Mouse (Mus musculus) layer of hippocampus, postnatal 25 days (tissue): ENCODE data around the gene Nf2. TPM values are rescaled to one million over a fixed set of nuclear protein-coding genes. Genes with fewer than 3 reads are reported as not detected.

Experiments used
- DNase-seq, 2 experiments: peaks; one replicate each; pipeline ENCODE4 v3.0.0; 2022; ENCODE audit warnings: mixed read lengths in 2 of 2, low spot score in 1 of 2; ENCODE audit errors: extremely low spot score in 1 of 2
- total RNA-seq, 2 experiments: library from RNA; stranded (reverse); gene quantifications; 2 replicates each; pipeline ENCODE4 v1.2.3; 2021

The Nf2 gene
- total RNA-seq, 2 experiments from 2014 or later: 102 to 107 TPM

GRCm38 (mm10) chr11:4754867-4755266, 94.5 kb downstream of the Nf2 start:
- no peak for DNase-seq

- no peak for DNase-seq
These were observed 95.3 kb downstream of the Nf2 start for GRCm38 (mm10) chr11:4754036-4754435.

GRCm38 (mm10) chr11:4752836-4753235, 96.5 kb downstream of the Nf2 start:
- no peak for DNase-seq

GRCm38 (mm10) chr11:4750263-4750662, 99.1 kb downstream of the Nf2 start:
- DNase-seq: no peak

- no peak for DNase-seq
These were observed 102.1 kb downstream of the Nf2 start for GRCm38 (mm10) chr11:4747285-4747684.

- DNase-seq: no peak
These were observed 102.6 kb downstream of the Nf2 start, which contains the start of gene Cabp7 for GRCm38 (mm10) chr11:4746733-4747132. Cabp7 (minus strand) TSS chr11:4746778.

- DNase-seq: no peak
These were observed 103.4 kb downstream of the Nf2 start for GRCm38 (mm10) chr11:4745969-4746368.

GRCm38 (mm10) chr11:4744691-4745090, 104.6 kb downstream of the Nf2 start:
- DNase-seq: no peak

- no peak for DNase-seq
These were observed 108.6 kb downstream of the Nf2 start for GRCm38 (mm10) chr11:4740785-4741184.

GRCm38 (mm10) chr11:4738719-4739118, 110.6 kb downstream of the Nf2 start:
- DNase-seq: no peak

GRCm38 (mm10) chr11:4737682-4738081, 111.7 kb downstream of the Nf2 start:
- DNase-seq: no peak

- DNase-seq: no peak
These were observed 113.0 kb downstream of the Nf2 start for GRCm38 (mm10) chr11:4736355-4736754.

- DNase-seq: no peak
These were observed 115.2 kb downstream of the Nf2 start for GRCm38 (mm10) chr11:4734179-4734578.

- no peak for DNase-seq
These were observed 117.6 kb downstream of the Nf2 start for GRCm38 (mm10) chr11:4731781-4732180.

- no peak for DNase-seq
These were observed 118.4 kb downstream of the Nf2 start for GRCm38 (mm10) chr11:4730913-4731312.

GRCm38 (mm10) chr11:4730096-4730495, 119.2 kb downstream of the Nf2 start:
- no peak for DNase-seq

- DNase-seq: no peak
These were observed 119.7 kb downstream of the Nf2 start for GRCm38 (mm10) chr11:4729603-4730002.

- DNase-seq: no peak
These were observed 127.6 kb downstream of the Nf2 start for GRCm38 (mm10) chr11:4721728-4722127.

GRCm38 (mm10) chr11:4720900-4721580, 128.3 kb downstream of the Nf2 start:
- DNase-seq: no peak

- no peak for DNase-seq
These were observed 128.9 kb downstream of the Nf2 start for GRCm38 (mm10) chr11:4720393-4720792.

- DNase-seq: no peak
These were observed 129.4 kb downstream of the Nf2 start for GRCm38 (mm10) chr11:4719961-4720360.

GRCm38 (mm10) chr11:4718548-4718947, 130.8 kb downstream of the Nf2 start:
- DNase-seq: no peak
